Mouse (Mus musculus) cerebellum, adult 2 months (tissue): ENCODE results near the gene Cd86. TPM values are rescaled to one million over a fixed set of nuclear protein-coding genes. Genes with fewer than 3 reads are reported as not detected.

Source experiments
- DNase-seq, 2 experiments: peaks; one replicate each; pipeline ENCODE4 v3.0.0; 2021
- H3K27ac ChIP-seq: fragments of 200-500 bp; 2 replicates; pipeline ENCODE4 v1.5.1; 2012; ENCODE audit warnings: low read length, control low read depth, inconsistent platforms; ENCODE audit not compliant: insufficient read depth
- H3K27me3 ChIP-seq: fragments of 200-500 bp; 2 replicates; pipeline ENCODE4 v1.6.1; 2012; ENCODE audit warnings: inconsistent platforms, mild to moderate bottlenecking, low read length, moderate library complexity; ENCODE audit not compliant: control insufficient read depth, insufficient read depth
- H3K4me1 ChIP-seq: fragments of 200-500 bp; 2 replicates; pipeline ENCODE4 v1.6.1; 2011; ENCODE audit warnings: low read length; ENCODE audit not compliant: control insufficient read depth, insufficient read depth
- H3K4me3 ChIP-seq: fragments of 200-500 bp; replicated peaks from 2 replicates; pipeline ENCODE3; 2011; ENCODE audit warnings: mild to moderate bottlenecking, low read depth, low read length, control low read depth; ENCODE audit not compliant: insufficient read depth
- CTCF ChIP-seq: fragments of 200-500 bp; IDR thresholded peaks from 2 replicates; pipeline ENCODE4 v1.5.1; 2011; ENCODE audit warnings: low read depth, mild to moderate bottlenecking, control low read depth, low read length, moderate library complexity, borderline replicate concordance; ENCODE audit not compliant: insufficient read depth
- POLR2A ChIP-seq: fragments of 200-500 bp; IDR thresholded peaks from 2 replicates; pipeline ENCODE4 v1.6.1; 2011; ENCODE audit warnings: low read length, control low read depth, borderline replicate concordance; ENCODE audit not compliant: insufficient read depth
- WGBS: fragments of 180-500 bp; shearing (Covaris S2); methylation state at CpG from one replicate; pipeline ENCODE4 v1.1.7; 2018; 5-methylcytosine and 5-hydroxymethylcytosine counted together
- polyA plus RNA-seq: library from polyadenylated mRNA; depleted of rRNA; stranded (reverse); fragments of >200 nt; gene quantifications from 2 replicates; pipeline ENCODE4 v1.2.3, GENCODE M21; 2012; rRNA removed

The Cd86 gene
- polyA plus RNA-seq, 1 experiment = 0.62 TPM

- no peaks in the 10 kb centered on the region for H3K27me3 ChIP-seq
- TF ChIP-seq POLR2A = no peak
- no peak for TF ChIP-seq CTCF
- WGBS = 88% methylated on average over 1 of the region's 1 CpGs
- H3K4me1 ChIP-seq = no peaks in the 10 kb centered on the region
- H3K4me3 ChIP-seq = no peak overlapping the region
- DNase-seq = no peak
- no peak overlapping the region for H3K27ac ChIP-seq
Measured at GRCm38 (mm10) chr16:36589898-36590297, 76.0 kb downstream of the Cd86 start.

GRCm38 (mm10) chr16:36587971-36588370 is 77.9 kb downstream of the Cd86 start:
- DNase-seq = no peak
- no peaks in the 10 kb centered on the region for H3K4me1 ChIP-seq
- 78% methylated on average over 4 of the region's 4 CpGs for WGBS
- TF ChIP-seq CTCF (no peak), POLR2A (no peak)
- no peak overlapping the region for H3K27ac ChIP-seq
- no peak overlapping the region for H3K4me3 ChIP-seq
- H3K27me3 ChIP-seq = no peaks in the 10 kb centered on the region

GRCm38 (mm10) chr16:36582073-36582472 is 83.8 kb downstream of the Cd86 start:
- H3K27ac ChIP-seq = no peak overlapping the region
- WGBS = 46% methylated on average over 3 of the region's 3 CpGs
- DNase-seq = no peak
- H3K4me1 ChIP-seq = no peaks in the 10 kb centered on the region
- no peak overlapping the region for H3K4me3 ChIP-seq
- TF ChIP-seq POLR2A (no peak), CTCF (no peak)
- H3K27me3 ChIP-seq = no peaks in the 10 kb centered on the region

- DNase-seq = no peak
- H3K4me1 ChIP-seq = no peaks in the 10 kb centered on the region
- TF ChIP-seq CTCF = no peak
- no peak for TF ChIP-seq POLR2A
- WGBS = 77% methylated on average over 8 of the region's 8 CpGs
- H3K27ac ChIP-seq = no peak overlapping the region
- no peaks in the 10 kb centered on the region for H3K27me3 ChIP-seq
- H3K4me3 ChIP-seq = no peak overlapping the region
Measured at GRCm38 (mm10) chr16:36571942-36572341, 93.9 kb downstream of the Cd86 start.

GRCm38 (mm10) chr16:36561386-36562338 is 104.2 kb downstream of the Cd86 start, which contains the start of gene Casr:
TSS of gene Casr (minus strand) at chr16:36562141.
- WGBS = 3% methylated on average over 36 of the region's 36 CpGs

GRCm38 (mm10) chr16:36559573-36559972 is 106.3 kb downstream of the Cd86 start:
- no peak overlapping the region for H3K4me3 ChIP-seq
- 82% methylated on average over 6 of the region's 6 CpGs for WGBS
- no peak overlapping the region for H3K27ac ChIP-seq
- no peak for DNase-seq
- H3K27me3 ChIP-seq = no peaks in the 10 kb centered on the region; the same call in 1 of the 2 replicates
- TF ChIP-seq POLR2A (no peak), CTCF (no peak)
- H3K4me1 ChIP-seq = no peaks in the 10 kb centered on the region

More at GRCm38 (mm10) chr16:36561386-36562338, 104.2 kb downstream of the Cd86 start, which contains the start of gene Casr:
- no peak for DNase-seq
- TF ChIP-seq CTCF (no peak), POLR2A (no peak)
- Histone ChIP-seq H3K4me1 (no peaks in the 10 kb centered on the region), H3K27ac (no peak within 1 kb of the TSS), H3K27me3 (no peaks in the 10 kb centered on the region; the same call in 1 of the 2 replicates), H3K4me3 (no peak within 1 kb of the TSS)

- Histone ChIP-seq H3K27me3 (no peaks in the 10 kb centered on the region; the same call in 1 of the 2 replicates), H3K27ac (no peak overlapping the region), H3K4me3 (no peak overlapping the region), H3K4me1 (no peaks in the 10 kb centered on the region)
- DNase-seq = no peak
- 78% methylated on average over 10 of the region's 10 CpGs for WGBS
- TF ChIP-seq CTCF (no peak), POLR2A (no peak)
Measured at GRCm38 (mm10) chr16:36555672-36556165, 110.2 kb downstream of the Cd86 start.

Other genes with a start within 250 kb of the Cd86 start
- gene Stfa3, start 210.7 kb downstream of the Cd86 start, polyA plus RNA-seq = not detected in 2 replicates
- 0.05 and 0.33 TPM in 2 replicates for gene Casr, start 103.9 kb downstream of the Cd86 start, polyA plus RNA-seq
- gene Ildr1, start 27.9 kb upstream of the Cd86 start, polyA plus RNA-seq = 0.70 and 0.77 TPM in 2 replicates
- gene Slc15a2, start 118.9 kb upstream of the Cd86 start, polyA plus RNA-seq = 13.1 and 26.7 TPM in 2 replicates
- gene Iqcb1, start 162.3 kb upstream of the Cd86 start, polyA plus RNA-seq = 30.2 and 31.4 TPM in 2 replicates
- 2.4 and 3.1 TPM in 2 replicates for gene Eaf2, start 208.9 kb upstream of the Cd86 start, polyA plus RNA-seq
- 49.0 and 49.1 TPM in 2 replicates for gene Golgb1, start 209.1 kb upstream of the Cd86 start, polyA plus RNA-seq